Mouse (Mus musculus): ENCODE data around the gene Syt16.

- TF ChIP-seq CTCF (conservative IDR thresholded peaks at IDR 0.05; ENCODE audit: insufficient read depth, insufficient read length, low read depth, low read length) (no peak), POLR2A (IDR thresholded peaks at IDR 0.05; ENCODE audit: low read depth, low read length) (no peak)
These were observed 223.2 kb downstream of the Syt16 start for GRCm38 (mm10) chr12:74220651-74221050.

Data from kidney, adult 2 months (tissue).